Mouse (Mus musculus): Measurements from ENCODE around the gene Gpr179. TPM values are rescaled to one million over a fixed set of nuclear protein-coding genes. Genes with fewer than 3 reads are reported as not detected.

The Gpr179 gene
- total and polyA plus RNA-seq, 2 experiments from 2014 or later: 0.61 to 1.8 TPM

GRCm38 (mm10) chr11:97389127-97389526, 37.2 kb upstream of the Gpr179 start:
- no peak for ATAC-seq
- Histone ChIP-seq H3K4me1 (ENCODE audit: insufficient read depth, low read length) (no peaks in the 10 kb centered on the region), H3K9ac (replicated peaks; ENCODE audit: low read length) (no peak overlapping the region), H3K4me3 (ENCODE audit: low read length) (no peak overlapping the region), H3K4me2 (ENCODE audit: low read depth, low read length) (no peak overlapping the region), H3K27ac (no peak overlapping the region), H3K36me3 (ENCODE audit: insufficient read depth, low read length) (peaks cover 42% of the 10 kb centered on the region), H3K9me3 (ENCODE audit: low read length) (no peaks in the 10 kb centered on the region), H3K27me3 (ENCODE audit: insufficient read depth, low read length) (no peaks in the 10 kb centered on the region)
- TF ChIP-seq CTCF (IDR thresholded peaks at IDR 0.05; ENCODE audit: low read depth): no peak
- WGBS: 90% methylated on average over 8 of the region's 8 CpGs
- DNase-seq (ENCODE audit: low spot score): no peak

- no peaks in the 10 kb centered on the region for H3K4me1 ChIP-seq (ENCODE audit: insufficient read depth, low read length)
- no peak overlapping the region for H3K4me3 ChIP-seq (ENCODE audit: low read length)
- no peak overlapping the region for H3K4me2 ChIP-seq (ENCODE audit: low read depth, low read length)
- peaks cover 42% of the 10 kb centered on the region for H3K36me3 ChIP-seq (ENCODE audit: insufficient read depth, low read length)
- no peak for DNase-seq (ENCODE audit: low spot score)
- no peak for ATAC-seq
- WGBS: 94% methylated on average over 2 of the region's 2 CpGs
- TF ChIP-seq CTCF (IDR thresholded peaks at IDR 0.05; ENCODE audit: low read depth): no peak
- H3K9ac ChIP-seq (replicated peaks; ENCODE audit: low read length): no peak overlapping the region
- no peak overlapping the region for H3K27ac ChIP-seq
- H3K9me3 ChIP-seq (ENCODE audit: low read length): no peaks in the 10 kb centered on the region
- no peaks in the 10 kb centered on the region for H3K27me3 ChIP-seq (ENCODE audit: insufficient read depth, low read length)
These were observed 35.9 kb upstream of the Gpr179 start for GRCm38 (mm10) chr11:97387811-97388210.

- ATAC-seq (no peak), DNase-seq (ENCODE audit: low spot score) (no peak)
- TF ChIP-seq CTCF (IDR thresholded peaks at IDR 0.05; ENCODE audit: low read depth): no peak
- Histone ChIP-seq H3K4me1 (ENCODE audit: insufficient read depth, low read length) (no peaks in the 10 kb centered on the region), H3K36me3 (ENCODE audit: insufficient read depth, low read length) (peaks cover 37% of the 10 kb centered on the region), H3K9me3 (ENCODE audit: low read length) (no peaks in the 10 kb centered on the region), H3K27ac (no peak overlapping the region), H3K4me2 (ENCODE audit: low read depth, low read length) (no peak overlapping the region), H3K9ac (replicated peaks; ENCODE audit: low read length) (no peak overlapping the region), H3K4me3 (ENCODE audit: low read length) (no peak overlapping the region), H3K27me3 (ENCODE audit: insufficient read depth, low read length) (no peaks in the 10 kb centered on the region)
- WGBS: 57% methylated on average over 2 of the region's 2 CpGs
These were observed 31.9 kb upstream of the Gpr179 start for GRCm38 (mm10) chr11:97383764-97384163.

GRCm38 (mm10) chr11:97383017-97383416, 31.1 kb upstream of the Gpr179 start:
- Histone ChIP-seq H3K4me3 (ENCODE audit: low read length) (no peak overlapping the region), H3K4me1 (ENCODE audit: insufficient read depth, low read length) (no peaks in the 10 kb centered on the region), H3K27ac (no peak overlapping the region), H3K9me3 (ENCODE audit: low read length) (no peaks in the 10 kb centered on the region), H3K27me3 (ENCODE audit: insufficient read depth, low read length) (no peaks in the 10 kb centered on the region), H3K4me2 (ENCODE audit: low read depth, low read length) (no peak overlapping the region), H3K36me3 (ENCODE audit: insufficient read depth, low read length) (peaks cover 43% of the 10 kb centered on the region), H3K9ac (replicated peaks; ENCODE audit: low read length) (no peak overlapping the region)
- WGBS: 88% methylated on average over 2 of the region's 2 CpGs
- no peak for TF ChIP-seq CTCF (IDR thresholded peaks at IDR 0.05; ENCODE audit: low read depth)
- DNase-seq (ENCODE audit: low spot score) (no peak), ATAC-seq (no peak)

- H3K36me3 ChIP-seq (ENCODE audit: insufficient read depth, low read length): peaks cover 53% of the 10 kb centered on the region
- ATAC-seq (no peak), DNase-seq (ENCODE audit: low spot score) (no peak)
- H3K4me3 ChIP-seq (ENCODE audit: low read length): no peak overlapping the region
- H3K9ac ChIP-seq (replicated peaks; ENCODE audit: low read length): no peak overlapping the region
- TF ChIP-seq CTCF (IDR thresholded peaks at IDR 0.05; ENCODE audit: low read depth): no peak
- no peaks in the 10 kb centered on the region for H3K4me1 ChIP-seq (ENCODE audit: insufficient read depth, low read length)
- H3K27ac ChIP-seq: no peak overlapping the region
- H3K9me3 ChIP-seq (ENCODE audit: low read length): no peaks in the 10 kb centered on the region
- WGBS: 78% methylated on average over 3 of the region's 3 CpGs
- no peaks in the 10 kb centered on the region for H3K27me3 ChIP-seq (ENCODE audit: insufficient read depth, low read length)
- H3K4me2 ChIP-seq (ENCODE audit: low read depth, low read length): no peak overlapping the region
These were observed 28.2 kb upstream of the Gpr179 start for GRCm38 (mm10) chr11:97380036-97380435.

- DNase-seq (ENCODE audit: low spot score): no peak
- peaks cover 29% of the 10 kb centered on the region for H3K36me3 ChIP-seq (ENCODE audit: insufficient read depth, low read length)
- WGBS: 90% methylated on average over 2 of the region's 2 CpGs
- no peak for TF ChIP-seq CTCF (IDR thresholded peaks at IDR 0.05; ENCODE audit: low read depth)
- no peak overlapping the region for H3K4me3 ChIP-seq (ENCODE audit: low read length)
- no peak overlapping the region for H3K4me2 ChIP-seq (ENCODE audit: low read depth, low read length)
- peaks cover 11% of the 10 kb centered on the region; the same call in 1 of the 2 replicates for H3K4me1 ChIP-seq (ENCODE audit: insufficient read depth, low read length)
- H3K9ac ChIP-seq (replicated peaks; ENCODE audit: low read length): no peak overlapping the region
- ATAC-seq: no peak
- no peak overlapping the region for H3K27ac ChIP-seq
- no peaks in the 10 kb centered on the region for H3K27me3 ChIP-seq (ENCODE audit: insufficient read depth, low read length)
- no peaks in the 10 kb centered on the region for H3K9me3 ChIP-seq (ENCODE audit: low read length)
These were observed 21.5 kb upstream of the Gpr179 start for GRCm38 (mm10) chr11:97373402-97373801.

GRCm38 (mm10) chr11:97372159-97372864, 20.4 kb upstream of the Gpr179 start:
- ATAC-seq (no peak), DNase-seq (ENCODE audit: low spot score) (no peak)
- 75% methylated on average over 6 of the region's 6 CpGs for WGBS
- Histone ChIP-seq H3K27me3 (ENCODE audit: insufficient read depth, low read length) (no peaks in the 10 kb centered on the region), H3K4me2 (ENCODE audit: low read depth, low read length) (no peak overlapping the region), H3K4me1 (ENCODE audit: insufficient read depth, low read length) (peaks cover 11% of the 10 kb centered on the region; the same call in 1 of the 2 replicates), H3K36me3 (ENCODE audit: insufficient read depth, low read length) (peaks cover 18% of the 10 kb centered on the region), H3K4me3 (ENCODE audit: low read length) (no peak overlapping the region), H3K9ac (replicated peaks; ENCODE audit: low read length) (no peak overlapping the region), H3K27ac (no peak overlapping the region), H3K9me3 (ENCODE audit: low read length) (no peaks in the 10 kb centered on the region)
- no peak for TF ChIP-seq CTCF (IDR thresholded peaks at IDR 0.05; ENCODE audit: low read depth)
